Mouse (Mus musculus) heart, embryonic 12.5 days (tissue): ENCODE measurements around the gene Slfn8. TPM values are rescaled to one million over a fixed set of nuclear protein-coding genes. Genes with fewer than 3 reads are reported as not detected.
"Not testable (repeated sequence)": the region's sequence is repeated elsewhere in the genome, so short reads cannot be mapped to it uniquely, and the experiment has no call there.

Experiments used
- ATAC-seq: fragments of 200-750 bp; cut with Nextera tagmentation; 2 replicates; pipeline ENCODE4 v1.8.0; 2017; ENCODE audit warnings: moderate TSS enrichment, moderate library complexity; ENCODE audit not compliant: insufficient number of reproducible peaks, low FRiP score
- H3K27ac ChIP-seq: fragments of 300-500 bp; sonication (generic); 2 replicates; pipeline ENCODE4 v1.5.1; 2016; ENCODE audit warnings: mild to moderate bottlenecking, moderate library complexity; ENCODE audit not compliant: poor library complexity, severe bottlenecking
- H3K27me3 ChIP-seq: fragments of 300-500 bp; sonication (generic); replicated peaks from 2 replicates; pipeline ENCODE4 v1.6.1; 2016; ENCODE audit warnings: mild to moderate bottlenecking, moderate library complexity
- H3K36me3 ChIP-seq: fragments of 300-500 bp; sonication (generic); 2 replicates; pipeline ENCODE4 v1.6.1; 2016; ENCODE audit warnings: mild to moderate bottlenecking, moderate library complexity
- H3K4me1 ChIP-seq: fragments of 300-500 bp; sonication (generic); replicated peaks from 2 replicates; pipeline ENCODE4 v1.6.1; 2016; ENCODE audit warnings: mild to moderate bottlenecking
- H3K4me2 ChIP-seq: fragments of 300-500 bp; sonication (generic); 2 replicates; pipeline ENCODE4 v1.6.1; 2016; ENCODE audit warnings: mild to moderate bottlenecking, moderate library complexity
- H3K4me3 ChIP-seq: fragments of 300-500 bp; sonication (generic); 2 replicates; pipeline ENCODE4 v1.5.1; 2016; ENCODE audit warnings: mild to moderate bottlenecking
- H3K9ac ChIP-seq: fragments of 300-500 bp; sonication (generic); 2 replicates; pipeline ENCODE4 v1.6.1; 2016; ENCODE audit warnings: mild to moderate bottlenecking, moderate library complexity
- H3K9me3 ChIP-seq: fragments of 300-500 bp; sonication (generic); replicated peaks from 2 replicates; pipeline ENCODE4 v1.6.1; 2016; ENCODE audit warnings: mild to moderate bottlenecking, moderate library complexity
- WGBS: fragments of 180-500 bp; shearing (Covaris S2); methylation state at CpG from one replicate; pipeline ENCODE4 v1.1.7; 2016; 5-methylcytosine and 5-hydroxymethylcytosine counted together
- polyA plus RNA-seq: library from polyadenylated mRNA; unstranded; fragments of >200 nt; fragmentation: Nextera tagmentation; extraction: Ambion mirVana; gene quantifications from 2 replicates; pipeline ENCODE4 v1.2.1, GENCODE M21; 2016

Slfn8 gene
- polyA plus RNA-seq, 1 experiment from 2014 or later: 0.26 TPM

GRCm38 (mm10) chr11:82990612-82991385 is 29.8 kb downstream of the Slfn8 start:
- not testable (repeated sequence) for H3K9me3 ChIP-seq, H3K27me3 ChIP-seq
- Histone ChIP-seq H3K4me3 (peak overlapping the region; percentile 61), H3K4me1 (peaks cover 15% of the 10 kb centered on the region), H3K36me3 (peaks cover 21% of the 10 kb centered on the region), H3K9ac (peak overlapping the region; percentile 71), H3K27ac (peak overlapping the region; percentile 86), H3K4me2 (peak overlapping the region; percentile 84)
- peak; percentile 73 for ATAC-seq
- WGBS: 8% methylated on average over 19 of the region's 19 CpGs

GRCm38 (mm10) chr11:82989357-82989756 is 31.3 kb downstream of the Slfn8 start:
- Histone ChIP-seq H3K27me3 (no peaks in the 10 kb centered on the region), H3K4me3 (peak overlapping the region; percentile 61), H3K36me3 (peaks cover 34% of the 10 kb centered on the region), H3K9me3 (0 out of 2 replicates have a peak, but pooled peaks cover 3% of the 10 kb centered on the region), H3K4me1 (peaks cover 15% of the 10 kb centered on the region), H3K27ac (no peak overlapping the region), H3K9ac (peak overlapping the region; percentile 51; the same call in 1 of the 2 replicates), H3K4me2 (peak overlapping the region; percentile 84)
- 27% methylated on average over 12 of the region's 12 CpGs for WGBS
- ATAC-seq: peak; percentile 33; the same call in 1 of the 2 replicates

GRCm38 (mm10) chr11:82987621-82988020 is 33.0 kb downstream of the Slfn8 start:
- peaks cover 15% of the 10 kb centered on the region for H3K4me1 ChIP-seq
- 81% methylated on average over 6 of the region's 6 CpGs for WGBS
- ATAC-seq: no peak
- H3K9me3 ChIP-seq: 0 out of 2 replicates have a peak, but pooled peaks cover 3% of the 10 kb centered on the region
- H3K9ac ChIP-seq: no peak overlapping the region
- H3K4me2 ChIP-seq: no peak overlapping the region
- no peak overlapping the region for H3K4me3 ChIP-seq
- H3K27me3 ChIP-seq: no peaks in the 10 kb centered on the region
- peaks cover 45% of the 10 kb centered on the region for H3K36me3 ChIP-seq
- no peak overlapping the region for H3K27ac ChIP-seq

- no peak overlapping the region for H3K4me2 ChIP-seq
- ATAC-seq: no peak
- H3K27ac ChIP-seq: no peak overlapping the region
- 82% methylated on average over 17 of the region's 17 CpGs for WGBS
- H3K27me3 ChIP-seq: no peaks in the 10 kb centered on the region
- H3K9me3 ChIP-seq: 0 out of 2 replicates have a peak, but pooled peaks cover 3% of the 10 kb centered on the region
- H3K9ac ChIP-seq: no peak overlapping the region
- H3K4me3 ChIP-seq: no peak overlapping the region
- no peaks in the 10 kb centered on the region; the same call in 1 of the 2 replicates for H3K4me1 ChIP-seq
- peaks cover 81% of the 10 kb centered on the region for H3K36me3 ChIP-seq
Measured at GRCm38 (mm10) chr11:82983193-82983592, 37.4 kb downstream of the Slfn8 start.

GRCm38 (mm10) chr11:82982409-82982808 is 38.2 kb downstream of the Slfn8 start:
- not testable (repeated sequence) for ATAC-seq, H3K9me3 ChIP-seq, H3K27me3 ChIP-seq, H3K4me1 ChIP-seq, H3K4me3 ChIP-seq, H3K9ac ChIP-seq, H3K4me2 ChIP-seq, H3K27ac ChIP-seq
- peaks cover 75% of the 10 kb centered on the region for H3K36me3 ChIP-seq
- WGBS: 89% methylated on average over 2 of the region's 2 CpGs

- Histone ChIP-seq H3K4me3 (no peak overlapping the region), H3K27me3 (no peaks in the 10 kb centered on the region), H3K36me3 (peaks cover 5% of the 10 kb centered on the region), H3K27ac (no peak overlapping the region), H3K9ac (no peak overlapping the region), H3K4me1 (peaks cover 18% of the 10 kb centered on the region), H3K4me2 (no peak overlapping the region), H3K9me3 (no peaks in the 10 kb centered on the region)
- ATAC-seq: no peak
- WGBS: 33% methylated on average over 5 of the region's 5 CpGs
Measured at GRCm38 (mm10) chr11:82973916-82974315, 46.7 kb downstream of the Slfn8 start.

- Histone ChIP-seq H3K27ac (no peak overlapping the region), H3K4me2 (peak overlapping the region; percentile 65), H3K4me3 (no peak overlapping the region), H3K4me1 (peaks cover 18% of the 10 kb centered on the region), H3K9ac (peak overlapping the region; percentile 9; the same call in 1 of the 2 replicates), H3K9me3 (no peaks in the 10 kb centered on the region), H3K27me3 (no peaks in the 10 kb centered on the region), H3K36me3 (no peaks in the 10 kb centered on the region)
- no peak for ATAC-seq
- 77% methylated on average over 11 of the region's 11 CpGs for WGBS
Measured at GRCm38 (mm10) chr11:82971590-82971974, 49.0 kb downstream of the Slfn8 start.

GRCm38 (mm10) chr11:82970712-82971589 is 49.7 kb downstream of the Slfn8 start:
- H3K4me2 ChIP-seq: peak overlapping the region; percentile 65
- no peaks in the 10 kb centered on the region for H3K9me3 ChIP-seq
- H3K27me3 ChIP-seq: no peaks in the 10 kb centered on the region
- H3K27ac ChIP-seq: no peak overlapping the region
- peak overlapping the region; percentile 9 for H3K9ac ChIP-seq
- no peak for ATAC-seq
- peak overlapping the region; percentile 33 for H3K4me3 ChIP-seq
- WGBS: 8% methylated on average over 31 of the region's 31 CpGs
- H3K4me1 ChIP-seq: peaks cover 18% of the 10 kb centered on the region
- H3K36me3 ChIP-seq: no peaks in the 10 kb centered on the region

GRCm38 (mm10) chr11:82962215-82962614 is 58.4 kb downstream of the Slfn8 start:
- Histone ChIP-seq H3K27ac (no peak overlapping the region), H3K4me1 (no peaks in the 10 kb centered on the region), H3K9ac (no peak overlapping the region), H3K4me2 (no peak overlapping the region), H3K9me3 (no peaks in the 10 kb centered on the region), H3K36me3 (no peaks in the 10 kb centered on the region), H3K4me3 (no peak overlapping the region), H3K27me3 (no peaks in the 10 kb centered on the region; the same call in 1 of the 2 replicates)
- WGBS: 80% methylated on average over 8 of the region's 8 CpGs
- ATAC-seq: no peak

GRCm38 (mm10) chr11:82961743-82962142 is 58.9 kb downstream of the Slfn8 start:
- H3K4me2 ChIP-seq: no peak overlapping the region
- H3K27ac ChIP-seq: no peak overlapping the region
- 56% methylated on average over 2 of the region's 2 CpGs for WGBS
- ATAC-seq: no peak
- H3K27me3 ChIP-seq: no peaks in the 10 kb centered on the region; the same call in 1 of the 2 replicates
- no peaks in the 10 kb centered on the region for H3K4me1 ChIP-seq
- no peaks in the 10 kb centered on the region for H3K9me3 ChIP-seq
- no peak overlapping the region for H3K4me3 ChIP-seq
- H3K36me3 ChIP-seq: no peaks in the 10 kb centered on the region
- H3K9ac ChIP-seq: no peak overlapping the region

GRCm38 (mm10) chr11:82959613-82960012 is 61.0 kb downstream of the Slfn8 start:
- 9% methylated on average over 4 of the region's 4 CpGs for WGBS
- no peaks in the 10 kb centered on the region for H3K36me3 ChIP-seq
- H3K27me3 ChIP-seq: no peaks in the 10 kb centered on the region; the same call in 1 of the 2 replicates
- H3K4me2 ChIP-seq: no peak overlapping the region
- H3K4me3 ChIP-seq: no peak overlapping the region
- no peak overlapping the region for H3K27ac ChIP-seq
- no peak overlapping the region for H3K9ac ChIP-seq
- no peaks in the 10 kb centered on the region for H3K9me3 ChIP-seq
- no peaks in the 10 kb centered on the region for H3K4me1 ChIP-seq
- no peak for ATAC-seq
